Mouse (Mus musculus): ENCODE data around the gene Samd3.

Gene Samd3

GRCm38 (mm10) chr10:26229488-26229887 lies at the start of gene Samd3:
Gene Samd3, plus strand, starts transcription at chr10:26229707.
- no peak for DNase-seq

- DNase-seq = no peak
Observed at GRCm38 (mm10) chr10:26185289-26185688, 44.2 kb upstream of the Samd3 start.

GRCm38 (mm10) chr10:26190811-26191210 lies 38.7 kb upstream of the Samd3 start:
- DNase-seq = no peak

- DNase-seq = no peak
Observed at GRCm38 (mm10) chr10:26194892-26195291, 34.6 kb upstream of the Samd3 start.

- no peak for DNase-seq
Observed at GRCm38 (mm10) chr10:26202708-26203368, 26.7 kb upstream of the Samd3 start.

GRCm38 (mm10) chr10:26220729-26221128 lies 8.8 kb upstream of the Samd3 start:
- no peak for DNase-seq

- DNase-seq = no peak
Observed at GRCm38 (mm10) chr10:26226241-26226640, 3.3 kb upstream of the Samd3 start.

GRCm38 (mm10) chr10:26226734-26227133 lies 2.8 kb upstream of the Samd3 start:
- DNase-seq = no peak

GRCm38 (mm10) chr10:26228187-26228586 lies 1.3 kb upstream of the Samd3 start:
- no peak for DNase-seq

GRCm38 (mm10) chr10:26232071-26232653 lies 2.7 kb downstream of the Samd3 start:
- DNase-seq = no peak

GRCm38 (mm10) chr10:26238559-26238958 lies 9.1 kb downstream of the Samd3 start:
- DNase-seq = no peak

GRCm38 (mm10) chr10:26239090-26239489 lies 9.6 kb downstream of the Samd3 start:
- no peak for DNase-seq

- no peak for DNase-seq
Observed at GRCm38 (mm10) chr10:26243203-26243602, 13.7 kb downstream of the Samd3 start.

GRCm38 (mm10) chr10:26244466-26244865 lies 15.0 kb downstream of the Samd3 start:
- no peak for DNase-seq

- no peak for DNase-seq
Observed at GRCm38 (mm10) chr10:26249426-26250165, 20.1 kb downstream of the Samd3 start.

GRCm38 (mm10) chr10:26259908-26260307 lies 30.4 kb downstream of the Samd3 start:
- DNase-seq = no peak

GRCm38 (mm10) chr10:26263744-26264459 lies 34.4 kb downstream of the Samd3 start:
- no peak for DNase-seq

- DNase-seq = no peak
Observed at GRCm38 (mm10) chr10:26275414-26275813, 45.9 kb downstream of the Samd3 start.

GRCm38 (mm10) chr10:26280009-26280408 lies 50.5 kb downstream of the Samd3 start:
- no peak for DNase-seq

GRCm38 (mm10) chr10:26287136-26287535 lies 57.6 kb downstream of the Samd3 start:
- no peak for DNase-seq

GRCm38 (mm10) chr10:26297200-26297599 lies 67.7 kb downstream of the Samd3 start:
- no peak for DNase-seq

GRCm38 (mm10) chr10:26297626-26298025 lies 68.1 kb downstream of the Samd3 start:
- DNase-seq = no peak

- DNase-seq = no peak
Observed at GRCm38 (mm10) chr10:26302336-26302735, 72.8 kb downstream of the Samd3 start.

Measured in retina, postnatal 1 day (tissue).